Mouse (Mus musculus): Measurements from ENCODE around the gene Birc2. TPM values are rescaled to one million over a fixed set of nuclear protein-coding genes. Genes with fewer than 3 reads are reported as not detected.

Birc2 gene
- polyA plus RNA-seq, 1 experiment from 2014 or later: 15.6 TPM

DNA sequence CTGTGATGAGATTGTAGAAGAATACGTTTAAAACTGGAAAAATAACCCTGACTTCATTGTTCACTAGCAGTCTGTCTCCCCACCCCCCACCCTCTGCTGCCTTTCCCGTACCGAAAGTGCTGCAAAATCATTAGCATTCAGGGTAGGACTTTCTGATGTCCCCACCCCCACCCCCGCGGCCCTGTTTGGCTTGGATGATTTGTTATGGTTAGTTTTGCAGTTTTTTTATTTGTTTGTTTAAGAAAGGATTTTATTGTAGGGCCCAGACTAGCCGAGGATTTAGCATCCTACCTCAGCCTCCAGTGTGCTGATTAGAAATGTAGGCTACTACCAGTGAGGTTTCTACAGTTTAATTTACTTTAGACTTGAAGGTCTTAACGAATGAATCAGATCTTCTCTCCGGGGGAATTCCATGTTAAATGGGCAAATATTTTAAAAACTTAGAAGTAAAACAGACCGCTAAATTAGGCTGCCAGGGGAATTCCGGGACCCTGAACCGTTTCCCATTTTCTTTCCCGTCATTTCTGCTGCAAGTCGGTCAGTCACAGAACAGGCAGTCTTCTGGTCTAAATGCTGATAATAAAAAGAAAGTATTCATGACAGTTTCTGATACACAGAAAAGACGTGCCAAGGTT is 1.1 kb upstream of the Birc2 start:
- H3K27me3 ChIP-seq (replicated peaks): no peaks in the 10 kb centered on the region
- H3K4me1 ChIP-seq: peaks cover 24% of the 10 kb centered on the region
- peak overlapping the region; percentile 86 for H3K4me2 ChIP-seq
- 26% methylated on average over 14 of the region's 14 CpGs for whole genome bisulfite sequencing (ENCODE audit: insufficient replicate concordance)
- H3K36me3 ChIP-seq: peaks cover 19% of the 10 kb centered on the region
- peak overlapping the region; percentile 99 for H3K27ac ChIP-seq
- no peaks in the 10 kb centered on the region for H3K9me3 ChIP-seq (replicated peaks)
- H3K9ac ChIP-seq: peak overlapping the region; percentile 90
- H3K4me3 ChIP-seq: peak overlapping the region; percentile 76
- no peak for ATAC-seq

DNA sequence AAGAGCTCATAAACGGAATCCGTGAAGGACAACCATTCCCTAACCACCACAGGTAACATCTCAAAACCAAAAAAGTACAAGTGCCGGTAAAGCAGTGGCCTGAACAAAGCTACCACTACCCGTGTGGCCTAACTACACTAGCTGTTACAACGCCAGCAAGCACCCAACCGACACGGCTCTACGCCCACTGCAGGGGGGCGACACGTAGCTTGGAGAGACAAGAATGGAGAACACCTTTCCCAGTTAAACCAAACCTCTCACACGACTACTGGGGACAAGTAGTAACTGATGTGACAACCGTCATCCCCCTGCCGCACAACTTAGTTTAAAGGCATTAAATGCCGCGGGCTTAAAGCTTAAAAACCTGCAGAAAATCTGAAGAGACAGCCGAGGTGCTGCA is 533 bp downstream of the Birc2 start:
- peak overlapping the region; percentile 86 for H3K4me2 ChIP-seq
- no peaks in the 10 kb centered on the region for H3K27me3 ChIP-seq (replicated peaks)
- H3K36me3 ChIP-seq: peaks cover 26% of the 10 kb centered on the region
- H3K4me3 ChIP-seq: peak overlapping the region; percentile 76
- peak overlapping the region; percentile 90 for H3K9ac ChIP-seq
- no peaks in the 10 kb centered on the region for H3K9me3 ChIP-seq (replicated peaks)
- WGBS (ENCODE audit: insufficient replicate concordance): under 1% methylated on average over 16 of the region's 16 CpGs
- peaks cover 38% of the 10 kb centered on the region for H3K4me1 ChIP-seq
- ATAC-seq: peak; percentile 27
- H3K27ac ChIP-seq: peak overlapping the region; percentile 99

DNA sequence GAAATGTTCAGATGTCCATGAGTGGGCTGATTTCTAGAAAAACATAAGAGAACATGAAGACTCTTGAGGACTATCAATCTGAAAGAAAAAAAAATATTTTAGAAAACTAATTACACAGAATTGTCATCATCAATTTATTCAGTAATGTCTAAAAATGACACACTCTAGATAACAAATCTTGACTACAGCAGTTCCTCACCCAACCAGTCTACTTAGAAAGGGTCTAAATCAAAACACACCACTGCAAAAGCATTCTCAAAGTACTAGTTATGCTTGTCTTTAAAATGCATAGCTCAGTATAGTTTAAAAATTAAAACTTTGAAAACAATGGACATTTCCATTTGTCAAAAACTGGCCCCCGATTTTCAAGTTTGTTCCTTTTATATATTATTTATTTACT is 1.6 kb downstream of the Birc2 start:
- WGBS (ENCODE audit: insufficient replicate concordance): 72% methylated on average over 1 of the region's 1 CpGs
- H3K4me3 ChIP-seq: peak overlapping the region; percentile 76
- H3K4me2 ChIP-seq: peak overlapping the region; percentile 86
- no peak overlapping the region for H3K27ac ChIP-seq
- ATAC-seq: no peak
- no peaks in the 10 kb centered on the region for H3K27me3 ChIP-seq (replicated peaks)
- H3K9ac ChIP-seq: no peak overlapping the region
- peaks cover 44% of the 10 kb centered on the region for H3K4me1 ChIP-seq
- H3K36me3 ChIP-seq: peaks cover 26% of the 10 kb centered on the region
- no peaks in the 10 kb centered on the region for H3K9me3 ChIP-seq (replicated peaks)

DNA sequence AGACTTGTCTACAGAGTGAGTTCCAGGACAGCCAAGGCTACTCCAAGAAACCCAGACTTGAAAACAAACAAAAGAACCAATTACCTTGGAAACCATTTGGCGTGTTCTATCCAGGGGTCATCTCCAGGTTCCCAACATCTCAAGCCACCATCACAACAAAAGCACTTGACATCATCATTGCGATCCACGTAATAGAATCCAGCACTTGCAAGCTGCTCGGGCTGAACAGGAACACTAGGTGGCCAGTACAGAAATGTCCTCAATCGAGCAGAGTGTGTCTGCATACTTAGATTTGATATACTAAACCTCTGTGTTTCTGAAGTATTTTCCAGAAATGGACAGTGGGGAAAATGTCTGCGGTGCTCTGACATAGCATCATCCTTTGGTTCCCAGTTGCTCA is 3.4 kb downstream of the Birc2 start:
- Histone ChIP-seq H3K4me2 (peak overlapping the region; percentile 31), H3K4me3 (no peak overlapping the region), H3K9ac (no peak overlapping the region; the same call in 1 of the 2 replicates), H3K9me3 (replicated peaks) (no peaks in the 10 kb centered on the region), H3K27ac (no peak overlapping the region), H3K4me1 (peaks cover 62% of the 10 kb centered on the region), H3K36me3 (peaks cover 26% of the 10 kb centered on the region), H3K27me3 (replicated peaks) (no peaks in the 10 kb centered on the region)
- ATAC-seq: no peak
- WGBS (ENCODE audit: insufficient replicate concordance): 82% methylated on average over 6 of the region's 6 CpGs

DNA sequence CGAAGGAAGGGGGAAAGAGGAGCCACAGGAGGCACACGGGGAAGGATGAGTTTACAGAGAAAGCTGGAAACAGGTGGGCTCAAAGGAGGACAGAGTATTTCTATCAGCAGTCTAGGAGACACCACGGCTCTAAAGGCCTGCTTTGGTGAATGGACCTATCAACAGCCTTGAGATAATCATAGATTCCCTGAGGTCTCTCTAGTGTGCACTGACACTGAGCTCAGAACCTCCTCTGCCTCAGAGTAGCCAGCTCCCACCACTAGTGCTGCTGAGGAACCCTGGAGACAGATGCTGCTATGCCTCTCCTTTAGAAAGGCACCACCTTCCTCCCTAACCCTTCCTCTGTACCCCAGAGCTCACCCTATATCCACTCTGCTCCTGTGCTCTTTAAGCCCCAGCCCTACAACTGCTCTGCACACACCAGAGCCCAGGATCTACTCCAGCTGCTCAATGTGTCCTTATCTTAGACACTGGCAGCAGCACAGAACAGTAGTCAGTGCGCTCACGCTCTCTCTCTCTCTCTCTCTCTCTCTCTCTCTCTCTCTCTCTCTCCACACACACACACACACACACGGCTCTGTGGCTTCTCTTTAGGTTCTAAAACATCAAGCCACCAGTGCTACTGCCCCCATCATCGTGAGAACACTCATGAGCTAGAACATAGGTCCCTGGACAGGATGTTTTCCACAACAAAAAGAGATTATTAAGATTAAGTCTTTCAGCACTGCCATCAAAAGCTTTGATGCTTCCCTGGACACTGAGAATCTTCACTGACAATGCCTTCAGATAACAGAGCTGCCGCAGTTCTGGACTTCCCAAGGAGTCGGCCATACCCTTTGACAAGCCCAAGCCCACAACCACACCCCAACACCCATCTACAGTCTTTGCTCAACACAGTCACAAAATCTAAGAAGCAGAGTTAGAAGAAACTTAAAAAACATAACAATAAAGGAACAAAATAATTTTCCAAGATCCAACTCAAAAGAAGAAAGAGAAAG is 7.0 kb downstream of the Birc2 start:
- no peaks in the 10 kb centered on the region for H3K27me3 ChIP-seq (replicated peaks)
- H3K36me3 ChIP-seq: peaks cover 38% of the 10 kb centered on the region
- peaks cover 77% of the 10 kb centered on the region for H3K4me1 ChIP-seq
- peak overlapping the region; percentile 61 for H3K4me2 ChIP-seq
- peak overlapping the region; percentile 74 for H3K27ac ChIP-seq
- H3K4me3 ChIP-seq: peak overlapping the region; percentile 32
- H3K9me3 ChIP-seq (replicated peaks): no peaks in the 10 kb centered on the region
- 33% methylated on average over 9 of the region's 9 CpGs for WGBS (ENCODE audit: insufficient replicate concordance)
- ATAC-seq: peak; percentile 98
- peak overlapping the region; percentile 37 for H3K9ac ChIP-seq

DNA sequence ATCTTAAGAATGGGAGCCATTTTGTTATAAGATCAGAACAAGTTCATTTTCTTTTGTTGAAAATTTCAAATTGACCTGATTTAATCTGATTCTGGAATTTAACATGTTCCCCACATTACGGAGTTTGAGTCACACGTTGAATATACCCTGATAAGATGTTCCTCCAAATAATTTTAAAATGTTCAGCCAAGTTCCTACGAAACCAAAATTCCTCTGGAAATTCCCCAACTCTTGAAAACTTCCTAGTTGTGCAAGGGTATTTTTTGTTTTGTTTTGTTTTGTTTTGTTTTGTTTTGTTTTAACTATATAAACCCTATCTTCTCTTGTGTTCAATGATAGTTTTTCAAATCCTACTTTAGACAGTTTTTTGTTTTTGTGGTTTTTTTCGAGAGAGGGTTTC is 8.2 kb downstream of the Birc2 start:
- no peak for ATAC-seq
- no peak overlapping the region for H3K4me3 ChIP-seq
- peak overlapping the region; percentile 74 for H3K27ac ChIP-seq
- H3K27me3 ChIP-seq (replicated peaks): no peaks in the 10 kb centered on the region
- 75% methylated on average over 4 of the region's 4 CpGs for WGBS (ENCODE audit: insufficient replicate concordance)
- peaks cover 31% of the 10 kb centered on the region for H3K36me3 ChIP-seq
- H3K9ac ChIP-seq: no peak overlapping the region
- no peaks in the 10 kb centered on the region for H3K9me3 ChIP-seq (replicated peaks)
- H3K4me1 ChIP-seq: peaks cover 71% of the 10 kb centered on the region
- H3K4me2 ChIP-seq: peak overlapping the region; percentile 61; the same call in 1 of the 2 replicates

DNA sequence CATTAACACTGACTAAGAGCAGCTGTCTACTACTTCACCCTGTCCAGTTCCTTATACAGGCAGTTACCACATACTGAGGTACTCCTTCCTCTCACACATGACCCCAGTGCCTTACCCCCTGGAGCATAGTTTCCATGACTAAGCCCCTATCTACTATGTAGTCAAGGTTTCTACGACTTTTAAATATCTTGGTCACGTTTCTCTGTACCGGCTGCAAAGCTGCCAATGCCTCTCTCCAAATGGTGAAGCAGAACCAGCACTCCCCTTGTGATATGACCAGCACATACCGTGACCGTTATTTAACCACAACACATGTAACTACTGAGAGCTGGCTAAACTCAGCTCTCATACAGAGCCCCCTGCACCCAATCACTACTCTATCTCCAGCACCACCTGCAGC is 11.9 kb downstream of the Birc2 start:
- Histone ChIP-seq H3K4me2 (no peak overlapping the region), H3K9me3 (replicated peaks) (no peaks in the 10 kb centered on the region), H3K27me3 (replicated peaks) (no peaks in the 10 kb centered on the region), H3K4me3 (no peak overlapping the region), H3K27ac (no peak overlapping the region), H3K4me1 (peaks cover 41% of the 10 kb centered on the region), H3K9ac (no peak overlapping the region), H3K36me3 (peaks cover 46% of the 10 kb centered on the region)
- ATAC-seq: no peak
- WGBS (ENCODE audit: insufficient replicate concordance): 73% methylated on average over 5 of the region's 5 CpGs

DNA sequence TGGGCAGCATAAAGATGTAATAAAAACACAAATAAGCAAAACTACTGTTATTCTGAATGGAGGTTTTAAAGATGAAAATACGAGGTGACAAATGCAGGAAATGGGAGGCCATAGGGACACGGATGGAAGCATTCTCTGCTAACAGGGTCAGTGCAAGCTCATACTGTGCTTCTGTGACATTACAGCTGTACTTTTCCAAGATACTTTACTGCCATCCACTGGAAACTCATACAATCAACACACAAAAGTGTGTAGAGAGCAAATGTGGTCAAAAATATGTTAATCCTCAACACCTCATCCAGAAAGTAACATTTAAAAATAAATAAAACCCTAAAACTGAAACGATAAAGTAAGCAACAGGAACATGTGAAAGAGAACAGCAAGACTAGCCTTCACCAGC is 14.1 kb downstream of the Birc2 start:
- Histone ChIP-seq H3K4me3 (no peak overlapping the region), H3K27ac (no peak overlapping the region), H3K4me2 (no peak overlapping the region), H3K36me3 (peaks cover 65% of the 10 kb centered on the region), H3K27me3 (replicated peaks) (no peaks in the 10 kb centered on the region), H3K4me1 (peaks cover 21% of the 10 kb centered on the region), H3K9me3 (replicated peaks) (no peaks in the 10 kb centered on the region), H3K9ac (no peak overlapping the region)
- 65% methylated on average over 3 of the region's 3 CpGs for WGBS (ENCODE audit: insufficient replicate concordance)
- no peak for ATAC-seq

DNA sequence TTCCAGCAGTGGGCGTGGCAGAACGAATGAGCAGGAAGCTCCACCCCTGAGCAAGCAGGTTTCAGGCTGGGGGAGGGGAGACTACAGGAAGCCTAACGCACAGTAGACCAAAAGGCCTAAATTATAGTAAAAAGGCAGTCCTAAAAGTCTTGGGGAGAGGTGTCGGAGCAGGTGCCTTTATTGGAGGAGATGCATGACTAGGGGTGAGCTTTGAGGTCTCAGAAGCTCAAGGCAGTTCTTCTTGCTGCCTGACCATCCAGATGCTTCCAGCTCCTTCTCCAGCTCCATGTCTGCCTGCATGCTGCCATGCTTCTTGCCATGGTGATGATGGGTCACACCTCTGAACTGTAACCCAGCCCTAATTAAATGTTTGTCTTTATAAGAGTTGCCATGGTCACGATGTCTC is 31.8 kb downstream of the Birc2 start:
- peaks cover 3% of the 10 kb centered on the region for H3K4me1 ChIP-seq
- H3K4me3 ChIP-seq: peak overlapping the region; percentile 17
- H3K4me2 ChIP-seq: peak overlapping the region; percentile 49
- WGBS (ENCODE audit: insufficient replicate concordance): 45% methylated on average over 5 of the region's 5 CpGs
- H3K9me3 ChIP-seq (replicated peaks): no peaks in the 10 kb centered on the region
- no peak overlapping the region for H3K9ac ChIP-seq
- ATAC-seq: peak; percentile 78
- H3K27ac ChIP-seq: no peak overlapping the region
- no peaks in the 10 kb centered on the region for H3K27me3 ChIP-seq (replicated peaks)
- no peaks in the 10 kb centered on the region for H3K36me3 ChIP-seq

DNA sequence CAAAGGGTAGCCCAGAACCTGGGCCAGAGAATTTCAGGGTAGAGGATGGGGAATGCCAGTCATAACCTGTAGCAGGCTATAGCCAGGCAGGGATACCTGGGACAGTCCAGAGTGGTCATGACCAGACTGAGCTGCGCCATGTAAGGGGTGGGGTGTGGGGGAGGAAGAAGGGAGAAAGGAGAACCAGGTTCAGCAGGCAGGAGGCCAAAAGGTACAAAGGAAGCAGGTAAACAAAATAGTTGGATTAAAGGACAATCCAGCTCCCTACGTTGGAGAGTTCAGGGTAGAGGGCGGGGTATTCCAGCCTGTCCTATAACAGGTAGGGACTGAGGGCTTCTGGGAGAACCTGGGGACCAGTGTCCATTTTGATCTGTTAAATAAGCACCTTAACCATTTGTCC is 38.3 kb downstream of the Birc2 start:
- Histone ChIP-seq H3K4me3 (no peak overlapping the region), H3K27ac (peak overlapping the region; percentile 14; the same call in 1 of the 2 replicates), H3K36me3 (peaks cover 23% of the 10 kb centered on the region), H3K4me2 (no peak overlapping the region), H3K4me1 (peaks cover 4% of the 10 kb centered on the region; the same call in 1 of the 2 replicates), H3K27me3 (replicated peaks) (no peaks in the 10 kb centered on the region), H3K9ac (no peak overlapping the region), H3K9me3 (replicated peaks) (no peaks in the 10 kb centered on the region)
- 88% methylated on average over 3 of the region's 3 CpGs for WGBS (ENCODE audit: insufficient replicate concordance)
- peak; percentile 62 for ATAC-seq

DNA sequence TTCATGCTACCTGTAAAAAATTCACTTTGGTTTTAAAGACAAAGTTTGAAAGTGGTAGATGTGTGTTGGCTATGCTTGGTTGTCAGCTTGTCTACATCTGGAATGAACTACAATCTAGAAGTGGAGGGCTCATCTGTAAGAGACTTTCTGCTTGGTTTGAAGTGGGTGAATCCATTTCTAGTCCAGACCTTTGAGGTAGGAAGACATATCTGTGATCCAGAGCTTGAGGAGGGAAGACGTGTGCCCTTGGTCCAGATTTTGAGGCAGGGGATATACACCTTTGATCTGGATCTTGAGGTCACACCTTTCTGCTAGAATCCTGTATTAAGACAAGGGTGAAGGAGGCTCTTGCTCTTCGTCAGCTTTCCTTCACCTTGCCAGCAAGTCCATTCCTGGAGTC is 39.3 kb downstream of the Birc2 start:
- H3K4me3 ChIP-seq: no peak overlapping the region
- peaks cover 31% of the 10 kb centered on the region for H3K36me3 ChIP-seq
- H3K4me1 ChIP-seq: peaks cover 4% of the 10 kb centered on the region; the same call in 1 of the 2 replicates
- no peaks in the 10 kb centered on the region for H3K27me3 ChIP-seq (replicated peaks)
- 79% methylated on average over 2 of the region's 2 CpGs for WGBS (ENCODE audit: insufficient replicate concordance)
- no peak overlapping the region for H3K27ac ChIP-seq
- H3K9ac ChIP-seq: no peak overlapping the region
- H3K9me3 ChIP-seq (replicated peaks): no peaks in the 10 kb centered on the region
- H3K4me2 ChIP-seq: no peak overlapping the region
- no peak for ATAC-seq

Data from liver, embryonic 12.5 days (tissue).